Mouse (Mus musculus): ENCODE results near the gene Ino80d. TPM values are rescaled to one million over a fixed set of nuclear protein-coding genes. Genes with fewer than 3 reads are reported as not detected.

Ino80d gene
- polyA plus RNA-seq, 1 experiment from 2014 or later, result 4.9 TPM

- 68% methylated on average over 4 of the region's 4 CpGs for WGBS (ENCODE audit: insufficient replicate concordance)
- H3K36me3 ChIP-seq (ENCODE audit: control insufficient read depth, insufficient read depth), result no peaks in the 10 kb centered on the region
These were observed 161.4 kb downstream of the Ino80d start for GRCm38 (mm10) chr1:62953036-62953435.

GRCm38 (mm10) chr1:62952319-62952718 lies 162.1 kb downstream of the Ino80d start:
- WGBS (ENCODE audit: insufficient replicate concordance), result 57% methylated on average over 3 of the region's 3 CpGs
- no peak overlapping the region for H3K27ac ChIP-seq (ENCODE audit: low read length)
- no peaks in the 10 kb centered on the region for H3K9me3 ChIP-seq (replicated peaks; ENCODE audit: control insufficient read depth, low read length)
- no peak for ATAC-seq (ENCODE audit: low read depth)
- H3K9ac ChIP-seq (ENCODE audit: low read depth, low read length), result no peak overlapping the region
- H3K4me3 ChIP-seq (ENCODE audit: low read depth, low read length), result no peak overlapping the region
- no peaks in the 10 kb centered on the region for H3K4me1 ChIP-seq (ENCODE audit: control insufficient read depth, low read depth, low read length)
- H3K4me2 ChIP-seq (ENCODE audit: low read depth, low read length), result no peak overlapping the region
- no peaks in the 10 kb centered on the region for H3K27me3 ChIP-seq (ENCODE audit: control insufficient read depth, insufficient read depth, low read depth, low read length)
- H3K36me3 ChIP-seq (ENCODE audit: control insufficient read depth, insufficient read depth), result no peaks in the 10 kb centered on the region

More at GRCm38 (mm10) chr1:62953036-62953435, 161.4 kb downstream of the Ino80d start:
- ATAC-seq (ENCODE audit: low read depth), result no peak
- Histone ChIP-seq H3K27me3 (ENCODE audit: control insufficient read depth, insufficient read depth, low read depth, low read length) (no peaks in the 10 kb centered on the region), H3K4me3 (ENCODE audit: low read depth, low read length) (no peak overlapping the region), H3K9ac (ENCODE audit: low read depth, low read length) (no peak overlapping the region), H3K9me3 (replicated peaks; ENCODE audit: control insufficient read depth, low read length) (no peaks in the 10 kb centered on the region), H3K4me2 (ENCODE audit: low read depth, low read length) (no peak overlapping the region), H3K4me1 (ENCODE audit: control insufficient read depth, low read depth, low read length) (no peaks in the 10 kb centered on the region), H3K27ac (ENCODE audit: low read length) (no peak overlapping the region)

GRCm38 (mm10) chr1:62951067-62951809 lies 163.2 kb downstream of the Ino80d start:
- H3K4me2 ChIP-seq (ENCODE audit: low read depth, low read length), result no peak overlapping the region
- H3K4me3 ChIP-seq (ENCODE audit: low read depth, low read length), result no peak overlapping the region
- no peak overlapping the region for H3K9ac ChIP-seq (ENCODE audit: low read depth, low read length)
- no peak for ATAC-seq (ENCODE audit: low read depth)
- 56% methylated on average over 7 of the region's 7 CpGs for WGBS (ENCODE audit: insufficient replicate concordance)
- H3K27ac ChIP-seq (ENCODE audit: low read length), result no peak overlapping the region
- H3K36me3 ChIP-seq (ENCODE audit: control insufficient read depth, insufficient read depth), result no peaks in the 10 kb centered on the region
- no peaks in the 10 kb centered on the region for H3K4me1 ChIP-seq (ENCODE audit: control insufficient read depth, low read depth, low read length)
- no peaks in the 10 kb centered on the region for H3K27me3 ChIP-seq (ENCODE audit: control insufficient read depth, insufficient read depth, low read depth, low read length)
- H3K9me3 ChIP-seq (replicated peaks; ENCODE audit: control insufficient read depth, low read length), result no peaks in the 10 kb centered on the region

- H3K9ac ChIP-seq (ENCODE audit: low read depth, low read length), result no peak overlapping the region
- H3K9me3 ChIP-seq (replicated peaks; ENCODE audit: control insufficient read depth, low read length), result no peaks in the 10 kb centered on the region
- no peak overlapping the region for H3K27ac ChIP-seq (ENCODE audit: low read length)
- 63% methylated on average over 9 of the region's 9 CpGs for WGBS (ENCODE audit: insufficient replicate concordance)
- ATAC-seq (ENCODE audit: low read depth), result no peak
- no peaks in the 10 kb centered on the region for H3K36me3 ChIP-seq (ENCODE audit: control insufficient read depth, insufficient read depth)
- H3K27me3 ChIP-seq (ENCODE audit: control insufficient read depth, insufficient read depth, low read depth, low read length), result no peaks in the 10 kb centered on the region
- no peak overlapping the region for H3K4me3 ChIP-seq (ENCODE audit: low read depth, low read length)
- H3K4me2 ChIP-seq (ENCODE audit: low read depth, low read length), result no peak overlapping the region
- H3K4me1 ChIP-seq (ENCODE audit: control insufficient read depth, low read depth, low read length), result no peaks in the 10 kb centered on the region
These were observed 163.9 kb downstream of the Ino80d start for GRCm38 (mm10) chr1:62950526-62950925.

GRCm38 (mm10) chr1:62947807-62948206 lies 166.7 kb downstream of the Ino80d start:
- Histone ChIP-seq H3K9me3 (replicated peaks; ENCODE audit: control insufficient read depth, low read length) (no peaks in the 10 kb centered on the region), H3K4me2 (ENCODE audit: low read depth, low read length) (no peak overlapping the region), H3K27ac (ENCODE audit: low read length) (no peak overlapping the region), H3K36me3 (ENCODE audit: control insufficient read depth, insufficient read depth) (no peaks in the 10 kb centered on the region), H3K9ac (ENCODE audit: low read depth, low read length) (no peak overlapping the region), H3K4me3 (ENCODE audit: low read depth, low read length) (no peak overlapping the region), H3K4me1 (ENCODE audit: control insufficient read depth, low read depth, low read length) (no peaks in the 10 kb centered on the region), H3K27me3 (ENCODE audit: control insufficient read depth, insufficient read depth, low read depth, low read length) (no peaks in the 10 kb centered on the region)
- no peak for ATAC-seq (ENCODE audit: low read depth)

GRCm38 (mm10) chr1:62946987-62947386 lies 167.5 kb downstream of the Ino80d start:
- WGBS (ENCODE audit: insufficient replicate concordance), result 65% methylated on average over 5 of the region's 5 CpGs
- no peaks in the 10 kb centered on the region for H3K4me1 ChIP-seq (ENCODE audit: control insufficient read depth, low read depth, low read length)
- no peak overlapping the region for H3K4me2 ChIP-seq (ENCODE audit: low read depth, low read length)
- no peak for ATAC-seq (ENCODE audit: low read depth)
- H3K4me3 ChIP-seq (ENCODE audit: low read depth, low read length), result no peak overlapping the region
- H3K9ac ChIP-seq (ENCODE audit: low read depth, low read length), result no peak overlapping the region
- H3K27ac ChIP-seq (ENCODE audit: low read length), result no peak overlapping the region
- H3K27me3 ChIP-seq (ENCODE audit: control insufficient read depth, insufficient read depth, low read depth, low read length), result no peaks in the 10 kb centered on the region
- H3K9me3 ChIP-seq (replicated peaks; ENCODE audit: control insufficient read depth, low read length), result no peaks in the 10 kb centered on the region
- H3K36me3 ChIP-seq (ENCODE audit: control insufficient read depth, insufficient read depth), result no peaks in the 10 kb centered on the region

- Histone ChIP-seq H3K4me3 (ENCODE audit: low read depth, low read length) (no peak overlapping the region), H3K27me3 (ENCODE audit: control insufficient read depth, insufficient read depth, low read depth, low read length) (no peaks in the 10 kb centered on the region), H3K4me2 (ENCODE audit: low read depth, low read length) (no peak overlapping the region), H3K4me1 (ENCODE audit: control insufficient read depth, low read depth, low read length) (no peaks in the 10 kb centered on the region), H3K9ac (ENCODE audit: low read depth, low read length) (no peak overlapping the region), H3K9me3 (replicated peaks; ENCODE audit: control insufficient read depth, low read length) (no peaks in the 10 kb centered on the region), H3K36me3 (ENCODE audit: control insufficient read depth, insufficient read depth) (no peaks in the 10 kb centered on the region), H3K27ac (ENCODE audit: low read length) (no peak overlapping the region)
- WGBS (ENCODE audit: insufficient replicate concordance), result 68% methylated on average over 10 of the region's 10 CpGs
- ATAC-seq (ENCODE audit: low read depth), result no peak
These were observed 179.6 kb downstream of the Ino80d start for GRCm38 (mm10) chr1:62934752-62935329.

GRCm38 (mm10) chr1:62934100-62934513 lies 180.4 kb downstream of the Ino80d start:
- Histone ChIP-seq H3K4me1 (ENCODE audit: control insufficient read depth, low read depth, low read length) (no peaks in the 10 kb centered on the region), H3K9me3 (replicated peaks; ENCODE audit: control insufficient read depth, low read length) (no peaks in the 10 kb centered on the region), H3K9ac (ENCODE audit: low read depth, low read length) (no peak overlapping the region), H3K36me3 (ENCODE audit: control insufficient read depth, insufficient read depth) (no peaks in the 10 kb centered on the region), H3K27ac (ENCODE audit: low read length) (no peak overlapping the region), H3K27me3 (ENCODE audit: control insufficient read depth, insufficient read depth, low read depth, low read length) (no peaks in the 10 kb centered on the region), H3K4me3 (ENCODE audit: low read depth, low read length) (no peak overlapping the region), H3K4me2 (ENCODE audit: low read depth, low read length) (no peak overlapping the region)
- no peak for ATAC-seq (ENCODE audit: low read depth)
- WGBS (ENCODE audit: insufficient replicate concordance), result 70% methylated on average over 9 of the region's 9 CpGs

GRCm38 (mm10) chr1:62933288-62934099 lies 181.0 kb downstream of the Ino80d start:
- Histone ChIP-seq H3K4me2 (ENCODE audit: low read depth, low read length) (no peak overlapping the region), H3K9me3 (replicated peaks; ENCODE audit: control insufficient read depth, low read length) (no peaks in the 10 kb centered on the region), H3K4me3 (ENCODE audit: low read depth, low read length) (no peak overlapping the region), H3K27me3 (ENCODE audit: control insufficient read depth, insufficient read depth, low read depth, low read length) (no peaks in the 10 kb centered on the region), H3K27ac (ENCODE audit: low read length) (no peak overlapping the region), H3K36me3 (ENCODE audit: control insufficient read depth, insufficient read depth) (no peaks in the 10 kb centered on the region), H3K4me1 (ENCODE audit: control insufficient read depth, low read depth, low read length) (no peaks in the 10 kb centered on the region), H3K9ac (ENCODE audit: low read depth, low read length) (no peak overlapping the region)
- ATAC-seq (ENCODE audit: low read depth), result no peak
- 67% methylated on average over 15 of the region's 15 CpGs for WGBS (ENCODE audit: insufficient replicate concordance)
